Mouse (Mus musculus) adrenal gland, adult 8-10 months (tissue): ENCODE measurements around the gene Parp8. TPM values are rescaled to one million over a fixed set of nuclear protein-coding genes. Genes with fewer than 3 reads are reported as not detected.

Experiments
- DNase-seq: peaks from one replicate; pipeline ENCODE4 v3.0.0; 2022
- total RNA-seq, 4 experiments: library from RNA; stranded (reverse); gene quantifications; 2 replicates each; pipeline ENCODE4 v1.2.4; 2022

Gene Parp8
- total RNA-seq, 4 experiments from 2014 or later, result 9.7 to 23.7 (median 16.7) TPM

DNA sequence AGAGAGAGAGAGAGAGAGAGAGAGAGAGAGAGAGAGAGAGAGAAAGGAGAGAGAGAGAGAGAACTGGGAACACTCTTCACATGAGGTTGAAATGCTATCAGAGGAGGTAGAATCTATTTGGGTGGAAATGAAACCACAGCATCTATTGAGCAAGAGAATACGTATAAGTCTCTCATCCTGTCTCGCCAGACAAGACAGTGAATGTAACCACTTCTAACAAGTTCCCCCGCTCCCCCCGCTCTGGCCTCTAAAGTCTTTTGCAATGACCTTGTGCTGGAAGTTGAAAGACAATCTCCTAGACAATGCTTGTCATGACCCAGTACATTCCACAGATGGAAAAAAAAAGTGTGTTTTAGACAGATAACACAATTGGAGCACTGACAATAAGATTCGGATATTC, 181.4 kb downstream of the Parp8 start:
- DNase-seq, result no peak

DNA sequence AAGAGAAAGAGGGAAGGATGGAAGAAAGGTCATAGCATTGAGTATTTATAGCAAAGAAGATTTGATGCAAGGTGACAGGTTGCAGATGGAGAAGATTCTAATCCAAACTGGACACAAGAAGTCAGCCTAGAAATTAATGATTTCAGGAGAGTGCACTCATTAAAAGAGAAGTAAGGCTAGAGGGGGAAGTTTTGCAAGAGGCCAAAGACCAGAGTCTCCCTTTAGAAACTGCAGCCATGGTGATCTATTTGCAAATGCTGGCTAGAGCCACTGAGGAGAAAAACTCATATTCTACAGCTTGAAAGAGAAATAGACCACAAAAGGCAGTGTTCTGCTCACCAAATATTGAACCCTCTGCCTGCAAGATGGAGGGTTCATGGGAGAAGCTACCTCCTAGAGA, 194.4 kb downstream of the Parp8 start:
- DNase-seq, result no peak

DNA sequence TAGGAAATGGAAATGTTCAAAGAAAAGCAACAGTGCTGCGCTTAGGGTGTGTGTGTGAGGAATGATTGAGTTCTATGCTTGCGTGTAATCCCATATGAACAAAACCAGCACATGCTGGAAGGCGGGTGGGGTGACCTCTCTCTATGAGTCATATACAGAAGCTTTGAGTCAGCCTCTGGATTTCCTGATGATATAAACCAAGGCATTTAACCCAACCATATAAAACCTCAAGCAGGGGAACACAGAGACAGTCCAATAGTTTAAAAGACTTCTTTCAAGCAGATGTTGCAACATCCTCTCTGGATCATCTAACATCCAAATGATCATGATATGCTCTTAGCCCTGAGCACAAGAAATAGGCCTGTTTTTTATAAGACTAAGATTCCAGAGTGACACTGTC, 196.3 kb downstream of the Parp8 start:
- no peak for DNase-seq

DNA sequence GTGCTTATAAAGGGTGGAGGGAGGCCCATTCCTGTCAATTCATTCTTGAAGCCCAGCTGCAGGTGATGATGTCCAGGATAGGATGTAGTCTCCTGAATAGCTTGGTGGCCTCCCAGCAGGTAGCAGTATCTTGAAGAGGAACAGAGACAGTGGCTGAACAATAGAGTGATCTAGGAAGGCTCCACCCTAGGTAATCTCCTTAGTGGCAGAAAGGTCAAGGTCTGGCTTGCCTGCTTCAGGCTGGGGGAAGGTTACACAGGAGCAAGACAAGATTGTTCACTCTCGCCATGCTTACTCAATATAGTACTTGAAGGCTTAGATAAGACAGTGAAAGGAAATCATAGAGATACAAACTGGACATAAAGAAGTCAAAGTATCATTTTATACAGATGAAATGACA, 213.9 kb downstream of the Parp8 start:
- DNase-seq, result no peak

Other genes with a start within 250 kb of the Parp8 start
- 10 to 100 TPM; 24.4 to 30.6 (median 26.5) TPM for gene Emb, start 183.0 kb upstream of the Parp8 start, total RNA-seq
- under 1 TPM in 3 of 4 experiments, not detected in 1; 0.09 to 0.25 (median 0.10) TPM for gene Gm17509, start 195.5 kb upstream of the Parp8 start, total RNA-seq